ENCODE assay signal across 10 mouse cellular contexts in the genomic region with DNA sequence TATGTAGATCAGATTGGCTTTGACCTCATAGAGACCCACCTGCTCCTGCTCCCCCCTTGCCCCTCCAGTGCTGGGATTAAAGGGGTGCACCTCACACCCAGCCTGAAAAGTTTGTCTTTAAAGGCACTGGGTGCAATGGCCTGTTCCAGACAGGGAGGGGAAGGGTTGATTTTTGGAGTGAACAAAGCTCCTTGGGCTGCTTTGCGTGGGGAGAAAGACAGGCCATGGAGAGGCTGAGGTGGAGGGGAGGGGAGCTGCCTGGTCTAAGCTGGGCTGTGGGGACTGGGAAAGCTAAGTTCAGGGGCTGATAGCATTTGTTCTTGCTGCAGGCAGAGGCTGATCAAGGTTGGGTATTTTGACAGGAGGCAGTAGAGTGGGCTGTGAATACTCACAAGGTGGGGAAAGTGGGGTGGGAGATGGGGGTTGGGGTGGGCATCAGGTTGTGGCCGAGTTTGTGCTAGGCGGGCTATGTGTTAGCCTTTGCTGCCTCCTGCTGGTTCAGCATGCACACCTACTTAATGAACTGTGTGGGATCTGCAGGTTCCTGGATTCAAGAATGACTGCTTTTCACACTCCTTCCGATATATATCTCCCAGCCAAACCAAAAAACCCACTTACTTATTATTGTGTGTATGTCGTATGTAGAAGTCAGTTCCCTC. TPM values are rescaled to one million over a fixed set of nuclear protein-coding genes. Genes with fewer than 3 reads are reported as not detected.
DNase-seq lines count a peak whose midpoint lies in the region; ATAC-seq and TF ChIP-seq lines count a peak whose summit lies in the region.
"Had no signal": no experiment of that assay in that cellular context is flagged by ENCODE, and none has a peak within 500 bp of the region (broad histone marks: within the 10 kb centered on the region; RNA-seq: fewer than 3 reads in every experiment).

No protein-coding gene starts in this region.

- H3K4me2 ChIP-seq in hindbrain, postnatal 0 days (ENCODE audit: low read depth, low read length), result no peak overlapping the region
- no peak overlapping the region for H3K4me2 ChIP-seq in hindbrain, embryonic 16.5 days (ENCODE audit: low read length)
- H3K4me2 ChIP-seq: limb, embryonic 13.5 days; stomach, embryonic 15.5 days had no signal

- no peak overlapping the region for H3K9ac ChIP-seq in hindbrain, postnatal 0 days (replicated peaks; ENCODE audit: low read length)
- no peak overlapping the region for H3K9ac ChIP-seq in hindbrain, embryonic 16.5 days (ENCODE audit: low read depth, low read length)
- H3K9ac ChIP-seq: limb, embryonic 13.5 days; stomach, embryonic 15.5 days had no signal

- peak; percentile 52 for TF ChIP-seq CTCF in hindbrain, postnatal 0 days (IDR thresholded peaks at IDR 0.05; ENCODE audit: low read depth)
- TF ChIP-seq CTCF in G1E (IDR thresholded peaks at IDR 0.05; ENCODE audit: low read depth, low read length), result peak; percentile 37; the same call in 1 of the 2 replicates

- H3K27ac ChIP-seq in hindbrain, postnatal 0 days, result no peak overlapping the region
- no peak overlapping the region for H3K27ac ChIP-seq in hindbrain, embryonic 16.5 days (ENCODE audit: low read depth, low read length)
- H3K27ac ChIP-seq: limb, embryonic 13.5 days; stomach, embryonic 15.5 days had no signal

- H3K27me3 ChIP-seq in hindbrain, postnatal 0 days (ENCODE audit: insufficient read depth, low read length), result no peaks in the 10 kb centered on the region
- no peaks in the 10 kb centered on the region for H3K27me3 ChIP-seq in hindbrain, embryonic 16.5 days (replicated peaks; ENCODE audit: control insufficient read depth, insufficient read depth, low read length)
- H3K27me3 ChIP-seq in G1E (ENCODE audit: insufficient read depth, low read length), result no peaks in the 10 kb centered on the region
- H3K27me3 ChIP-seq: limb, embryonic 13.5 days; stomach, embryonic 15.5 days had no signal

- no peaks in the 10 kb centered on the region for H3K36me3 ChIP-seq in hindbrain, postnatal 0 days (ENCODE audit: insufficient read depth, low read length)
- no peaks in the 10 kb centered on the region for H3K36me3 ChIP-seq in hindbrain, embryonic 16.5 days (ENCODE audit: control insufficient read depth, insufficient read depth, low read length)
- H3K36me3 ChIP-seq in G1E (replicated peaks), result no peaks in the 10 kb centered on the region
- H3K36me3 ChIP-seq: limb, embryonic 13.5 days; stomach, embryonic 15.5 days had no signal

- no peaks in the 10 kb centered on the region for H3K9me3 ChIP-seq in hindbrain, postnatal 0 days (ENCODE audit: low read length)
- H3K9me3 ChIP-seq in hindbrain, embryonic 16.5 days (ENCODE audit: control insufficient read depth, low read length), result no peaks in the 10 kb centered on the region
- H3K9me3 ChIP-seq in G1E (replicated peaks), result no peaks in the 10 kb centered on the region
- H3K9me3 ChIP-seq: limb, embryonic 13.5 days; stomach, embryonic 15.5 days had no signal

- peak; percentile 16 for DNase-seq in hindbrain, postnatal 0 days (ENCODE audit: low spot score)
- DNase-seq in G1E (ENCODE audit: low spot score), result peak; percentile 27
- DNase-seq in forelimb bud, embryonic 11.5 days (ENCODE audit: low read depth, low spot score), result peak; percentile 26
- no peak for DNase-seq in left cerebral cortex, postnatal 25 days (ENCODE audit: low spot score in 2 of 2)
- DNase-seq in left cerebral cortex, postnatal 10 days (ENCODE audit: extremely low spot score in 1 of 2, low spot score in 2 of 2), result no peak
- DNase-seq in cerebellum, adult 9-11 months, result no peak

- no peak overlapping the region for H3K4me3 ChIP-seq in hindbrain, postnatal 0 days (ENCODE audit: low read length)
- H3K4me3 ChIP-seq in hindbrain, embryonic 16.5 days (ENCODE audit: low read length), result no peak overlapping the region
- no peak overlapping the region for H3K4me3 ChIP-seq in G1E (ENCODE audit: low read depth, low read length)
- H3K4me3 ChIP-seq: limb, embryonic 13.5 days; stomach, embryonic 15.5 days had no signal

- WGBS in hindbrain, postnatal 0 days, result 49% methylated on average over 5 of the region's 5 CpGs
- 46% methylated on average over 5 of the region's 5 CpGs for WGBS in hindbrain, embryonic 16.5 days

- no peaks in the 10 kb centered on the region for H3K4me1 ChIP-seq in hindbrain, postnatal 0 days (ENCODE audit: insufficient read depth, low read length)
- H3K4me1 ChIP-seq in hindbrain, embryonic 16.5 days (ENCODE audit: control insufficient read depth, insufficient read depth, low read depth, low read length), result no peaks in the 10 kb centered on the region
- H3K4me1 ChIP-seq in G1E (ENCODE audit: insufficient read depth, low read depth, low read length), result peaks cover 26% of the 10 kb centered on the region
- H3K4me1 ChIP-seq: limb, embryonic 13.5 days; stomach, embryonic 15.5 days had no signal

- ATAC-seq in hindbrain, postnatal 0 days, result no peak
- ATAC-seq in hindbrain, embryonic 16.5 days, result no peak
- no peak for ATAC-seq in G1E (ENCODE audit: extremely low read depth, insufficient number of reproducible peaks, low FRiP score, poor library complexity, severe bottlenecking)
- ATAC-seq in megakaryocyte progenitor cell, adult 5-6 weeks (replicated peaks; ENCODE audit: poor library complexity), result 0 out of 2 replicates have a peak, but pooled peaks have one; percentile 23

- intact Hi-C loops in left cerebral cortex, postnatal 25 days (cut with DNase I), result no loop called here
- intact Hi-C loops in left cerebral cortex, postnatal 10 days (cut with DNase I), result loop anchor here (5.0 kb wide), 1 partner anchor 75 kb away; the partner anchor contains the start of gene Cblc

RNA-seq across cellular contexts. Expression of gene Ceacam16, which starts 11.0 kb away (rescaled TPM):
- total RNA-seq in hindbrain, postnatal 0 days (2014; rRNA removed), result not detected in 2 replicates
- polyA plus RNA-seq in hindbrain, postnatal 0 days (2015; fragmentation: Nextera tagmentation; extraction: Ambion mirVana), result 0.86 and 0.89 TPM in 2 replicates
- 1.4 and 2.0 TPM in 2 replicates for polyA plus RNA-seq in hindbrain, embryonic 16.5 days (2015; fragmentation: Nextera tagmentation; extraction: Ambion mirVana)
- total RNA-seq in G1E (2014; fragmentation: Nextera tagmentation) (1.7 and 4.1 TPM in 2 replicates), G1E (2017) (2.3 and 2.8 TPM in 2 replicates)
- polyA plus RNA-seq in G1E (2012), result 2.2 and 3.2 TPM in 2 replicates
- not detected in 2 replicates for total RNA-seq in megakaryocyte progenitor cell, adult 5-6 weeks (2015)
- total RNA-seq in megakaryocyte progenitor cell, adult 5-6 weeks (2017), result not detected in 2 replicates
- total RNA-seq in left cerebral cortex, postnatal 25 days (2021), result not detected
- not detected for total RNA-seq in left cerebral cortex, postnatal 10 days (2021)
- polyA plus RNA-seq: limb, embryonic 13.5 days; stomach, embryonic 15.5 days had no signal

RNA-seq across cellular contexts. Expression of gene Ceacam19, which starts 15.7 kb away (rescaled TPM):
- not detected in 2 replicates for total RNA-seq in hindbrain, postnatal 0 days (2014; rRNA removed)
- not detected in 2 replicates for polyA plus RNA-seq in hindbrain, postnatal 0 days (2015; fragmentation: Nextera tagmentation; extraction: Ambion mirVana)
- polyA plus RNA-seq in hindbrain, embryonic 16.5 days (2015; fragmentation: Nextera tagmentation; extraction: Ambion mirVana), result not detected in 2 replicates
- total RNA-seq in G1E (2014; fragmentation: Nextera tagmentation), result not detected in 2 replicates
- 0.05 TPM in 1 of 2 replicates, not detected in the other for total RNA-seq in G1E (2017)
- not detected in 2 replicates for polyA plus RNA-seq in G1E (2012)
- not detected in 2 replicates for total RNA-seq in megakaryocyte progenitor cell, adult 5-6 weeks (2015)
- total RNA-seq in megakaryocyte progenitor cell, adult 5-6 weeks (2017), result 0.03 TPM in 1 of 2 replicates, not detected in the other
- total RNA-seq in left cerebral cortex, postnatal 25 days (2021), result not detected
- not detected for total RNA-seq in left cerebral cortex, postnatal 10 days (2021)

RNA-seq across cellular contexts. Expression of gene Gm19345, which starts 20.3 kb away (rescaled TPM):
- 41.5 and 53.7 TPM in 2 replicates for total RNA-seq in hindbrain, postnatal 0 days (2014; rRNA removed)
- 14.6 and 16.1 TPM in 2 replicates for polyA plus RNA-seq in hindbrain, postnatal 0 days (2015; fragmentation: Nextera tagmentation; extraction: Ambion mirVana)
- polyA plus RNA-seq in hindbrain, embryonic 16.5 days (2015; fragmentation: Nextera tagmentation; extraction: Ambion mirVana), result 19.3 and 22.9 TPM in 2 replicates
- total RNA-seq in G1E (2014; fragmentation: Nextera tagmentation) (not detected in 2 replicates), G1E (2017) (not detected in 2 replicates)
- polyA plus RNA-seq in G1E (2012), result not detected in 2 replicates
- total RNA-seq in megakaryocyte progenitor cell, adult 5-6 weeks (2015), result not detected in 2 replicates
- not detected in 2 replicates for total RNA-seq in megakaryocyte progenitor cell, adult 5-6 weeks (2017)
- 1 to 10 TPM; 2.3 to 2.5 TPM for total RNA-seq in left cerebral cortex, postnatal 25 days (2021)
- total RNA-seq in left cerebral cortex, postnatal 10 days (2021), result 1 to 10 TPM; 6.3 to 6.7 TPM
- polyA plus RNA-seq: limb, embryonic 13.5 days had no signal

RNA-seq across cellular contexts. Expression of gene Pvr, which starts 48.9 kb away (rescaled TPM):
- total RNA-seq in hindbrain, postnatal 0 days (2014; rRNA removed), result 9.2 and 11.7 TPM in 2 replicates
- 6.1 and 7.0 TPM in 2 replicates for polyA plus RNA-seq in hindbrain, postnatal 0 days (2015; fragmentation: Nextera tagmentation; extraction: Ambion mirVana)
- polyA plus RNA-seq in hindbrain, embryonic 16.5 days (2015; fragmentation: Nextera tagmentation; extraction: Ambion mirVana), result 9.6 and 10.8 TPM in 2 replicates
- total RNA-seq in G1E (2014; fragmentation: Nextera tagmentation), result not detected in 2 replicates
- total RNA-seq in G1E (2017), result 0.17 and 0.33 TPM in 2 replicates
- polyA plus RNA-seq in G1E (2012), result not detected in 2 replicates
- 10.2 and 13.0 TPM in 2 replicates for total RNA-seq in megakaryocyte progenitor cell, adult 5-6 weeks (2015)
- total RNA-seq in megakaryocyte progenitor cell, adult 5-6 weeks (2017), result 7.5 and 9.7 TPM in 2 replicates
- total RNA-seq in left cerebral cortex, postnatal 25 days (2021), result 10 to 100 TPM; 10.7 to 13.3 TPM
- total RNA-seq in left cerebral cortex, postnatal 10 days (2021), result 10 to 100 TPM in 1 of 2 experiments, 1 to 10 TPM in 1; 9.8 to 14.1 TPM

RNA-seq across cellular contexts. Expression of gene Bcl3, which starts 49.5 kb away (rescaled TPM):
- 0.40 and 0.89 TPM in 2 replicates for total RNA-seq in hindbrain, postnatal 0 days (2014; rRNA removed)
- polyA plus RNA-seq in hindbrain, postnatal 0 days (2015; fragmentation: Nextera tagmentation; extraction: Ambion mirVana), result 0.66 and 1.1 TPM in 2 replicates
- 0.70 and 1.2 TPM in 2 replicates for polyA plus RNA-seq in hindbrain, embryonic 16.5 days (2015; fragmentation: Nextera tagmentation; extraction: Ambion mirVana)
- total RNA-seq in G1E (2014; fragmentation: Nextera tagmentation), result 2.7 TPM in 1 of 2 replicates, not detected in the other
- total RNA-seq in G1E (2017), result 0.71 and 1.1 TPM in 2 replicates
- polyA plus RNA-seq in G1E (2012), result 6.1 and 6.6 TPM in 2 replicates
- 6.3 and 11.5 TPM in 2 replicates for total RNA-seq in megakaryocyte progenitor cell, adult 5-6 weeks (2015)
- 1.6 and 4.6 TPM in 2 replicates for total RNA-seq in megakaryocyte progenitor cell, adult 5-6 weeks (2017)
- total RNA-seq in left cerebral cortex, postnatal 25 days (2021), result under 1 TPM; 0.46 to 0.53 TPM
- total RNA-seq in left cerebral cortex, postnatal 10 days (2021), result 1 to 10 TPM in 1 of 2 experiments, not detected in 1; 1.0 TPM

Comparison
In these comparisons a context has a peak if more than half of its experiments do, and no peak if none do; other contexts are left out.
1. DNase-seq: peak in hindbrain, postnatal 0 days (single experiment), G1E (single experiment) and forelimb bud, embryonic 11.5 days (single experiment); none in left cerebral cortex, postnatal 25 days (0 of 2), left cerebral cortex, postnatal 10 days (0 of 2) and cerebellum, adult 9-11 months (single experiment).